Mouse (Mus musculus) B cell, adult 2 months (primary cell): Measurements from ENCODE around the gene Psmb8.

Experiments used
- DNase-seq, 2 experiments: peaks; one replicate each; pipeline ENCODE4 v3.0.0; 2022

Psmb8 gene

DNA sequence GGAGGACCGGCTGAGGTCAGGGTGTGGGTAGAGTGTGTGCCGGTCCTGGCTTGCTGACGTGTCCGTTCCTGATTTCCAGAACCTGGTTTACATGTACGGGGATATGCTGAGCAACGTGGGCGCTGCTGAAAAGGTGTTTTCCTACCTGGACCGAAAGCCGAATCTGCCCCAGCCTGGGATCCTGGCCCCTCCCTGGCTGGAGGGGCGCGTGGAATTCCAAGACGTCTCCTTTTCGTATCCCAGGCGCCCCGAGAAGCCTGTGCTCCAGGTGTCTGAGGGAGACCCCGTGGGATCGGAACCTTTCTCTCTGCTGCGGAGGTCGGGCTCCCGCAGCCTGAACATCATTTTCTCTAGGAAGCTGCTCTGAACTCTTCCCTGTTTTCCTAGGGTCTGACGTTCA is 16.4 kb downstream of the Psmb8 start:
- DNase-seq: no peak

DNA sequence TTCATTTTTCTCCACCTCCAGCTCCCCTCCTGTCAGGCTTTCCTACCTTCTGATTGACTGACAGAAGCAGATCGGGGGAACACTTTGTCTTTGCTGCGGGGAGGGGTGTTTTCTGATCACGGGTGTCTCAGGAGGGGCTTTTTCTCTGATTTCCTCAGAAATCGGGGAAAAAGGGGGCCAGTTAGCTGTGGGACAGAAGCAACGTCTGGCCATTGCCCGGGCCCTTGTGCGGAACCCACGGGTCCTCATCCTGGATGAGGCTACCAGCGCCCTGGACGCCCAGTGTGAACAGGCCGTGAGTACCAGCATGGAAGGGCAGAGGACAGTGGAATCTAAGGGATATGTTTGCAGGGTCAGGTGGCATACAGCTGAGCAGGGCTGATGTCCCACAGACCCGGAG is 17.7 kb downstream of the Psmb8 start:
- DNase-seq: peak in 1 of 2 experiments; percentile 8

DNA sequence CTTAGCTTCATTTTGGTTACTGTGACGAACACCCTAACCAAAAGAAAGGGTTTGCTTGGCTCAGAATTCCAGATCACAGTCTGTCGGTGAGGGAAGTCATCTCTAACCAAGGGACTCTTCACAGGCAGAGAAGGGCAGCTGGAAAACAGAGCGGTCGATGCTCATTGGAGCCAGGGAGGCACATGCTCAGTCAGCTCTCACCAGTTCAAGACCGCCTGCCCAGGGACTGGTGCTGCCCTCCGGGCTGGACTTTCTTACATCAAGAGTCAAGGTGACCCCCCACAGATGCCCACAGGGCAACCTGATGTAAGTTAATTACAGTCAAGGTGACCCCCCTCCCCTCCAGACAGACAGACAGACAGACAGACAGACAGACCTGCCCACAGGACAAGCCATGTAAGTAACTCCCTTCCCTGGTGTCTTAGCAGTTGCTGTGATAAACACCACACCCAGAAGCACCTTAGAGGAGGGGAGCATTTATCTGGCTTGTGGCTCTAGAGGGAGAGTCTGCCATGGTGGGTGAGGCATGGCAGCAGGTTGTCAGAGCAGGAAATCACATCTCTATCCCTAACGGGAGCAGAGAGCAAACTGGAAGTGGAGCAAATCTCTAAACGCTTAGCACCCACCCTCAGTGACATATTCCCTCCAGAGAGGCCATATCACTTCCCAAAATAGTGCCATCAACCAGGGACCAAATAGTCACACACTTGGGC is 19.9 kb downstream of the Psmb8 start:
- peak; percentile 7 for DNase-seq

DNA sequence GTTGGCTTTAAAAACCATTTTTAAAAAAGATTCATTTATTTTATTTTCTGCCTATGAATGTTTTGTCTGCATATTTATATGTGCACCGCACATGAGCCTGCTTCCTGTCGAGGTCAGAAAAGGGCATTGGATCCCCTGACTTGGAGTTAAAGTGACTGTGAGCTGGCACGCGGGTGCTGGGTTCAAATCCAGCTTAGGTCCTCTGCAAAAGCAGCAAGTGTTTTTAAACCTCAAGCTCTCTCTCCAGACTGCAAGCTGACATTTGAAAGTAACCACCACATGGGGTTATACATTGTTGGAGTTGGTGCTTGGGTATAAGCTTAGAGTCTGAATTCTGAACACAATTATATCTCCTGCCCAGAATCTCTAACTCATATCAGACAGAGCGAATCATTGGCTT is 20.5 kb downstream of the Psmb8 start:
- DNase-seq: peak; percentile 0 to 1

DNA sequence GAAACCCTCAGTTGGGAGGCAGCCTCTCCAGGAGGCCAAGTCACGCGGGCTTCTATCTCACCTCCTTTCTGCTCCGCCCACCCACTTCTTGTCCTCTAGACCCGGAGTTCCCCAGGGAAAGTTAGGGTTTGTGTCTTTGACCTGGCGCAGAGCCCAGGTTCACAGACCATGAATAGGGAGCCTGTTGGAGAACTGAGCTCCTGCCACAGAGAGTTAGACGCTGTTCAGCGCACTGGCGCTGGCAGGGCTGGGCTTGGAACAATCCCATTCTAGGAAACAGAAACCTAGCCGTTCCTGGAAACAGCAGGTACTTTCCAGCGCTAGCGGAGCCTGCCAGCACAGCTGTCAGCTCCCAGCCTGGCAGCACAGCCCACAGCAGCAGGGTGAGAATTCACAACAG is 21.2 kb downstream of the Psmb8 start:
- peak; percentile 12 to 16 for DNase-seq

- DNase-seq: peak; percentile 82 to 83
Observed at GRCm38 (mm10) chr17:34219096-34219495, 21.6 kb downstream of the Psmb8 start.

GRCm38 (mm10) chr17:34219801-34220200 is 22.3 kb downstream of the Psmb8 start:
- DNase-seq: peak; percentile 24 to 30

DNA sequence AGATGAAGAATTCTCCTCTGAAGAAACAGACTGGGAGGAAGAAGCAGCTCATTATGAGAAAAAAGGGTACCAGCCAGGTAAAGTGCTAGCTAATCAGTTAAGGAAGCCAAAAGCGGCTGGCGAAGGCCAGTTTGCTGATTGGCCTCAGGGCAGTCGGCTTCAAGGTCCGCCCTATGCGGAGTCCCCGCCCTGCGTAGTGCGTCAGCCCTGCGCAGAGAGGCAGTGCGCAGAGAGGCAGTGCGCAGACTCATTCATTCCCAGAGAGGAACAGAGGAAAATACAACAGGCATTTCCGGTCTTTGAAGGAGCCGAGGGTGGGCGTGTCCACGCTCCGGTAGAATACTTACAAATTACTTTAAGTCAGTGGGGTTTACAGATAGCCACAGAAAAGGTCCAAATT is 22.9 kb downstream of the Psmb8 start:
- peak in 1 of 2 experiments; percentile 0 for DNase-seq

DNA sequence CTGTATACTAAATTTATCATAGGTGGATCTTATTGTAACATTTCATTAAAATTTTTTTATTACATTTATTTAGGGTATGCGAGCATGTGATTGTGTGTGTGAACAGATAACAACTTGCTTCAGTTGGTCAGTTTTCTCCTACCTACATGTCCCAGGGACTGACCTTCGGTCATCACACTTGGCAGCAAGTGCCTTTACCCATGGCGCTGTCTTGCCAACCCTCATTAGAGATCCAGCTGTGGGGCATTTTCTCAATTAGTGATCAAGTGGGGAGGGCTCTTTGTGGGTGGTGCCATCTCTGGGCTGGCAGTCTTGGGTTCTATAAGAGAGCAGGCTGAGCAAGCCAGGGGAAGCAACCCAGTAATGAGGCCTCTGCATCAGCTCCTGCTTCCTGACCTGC is 27.3 kb downstream of the Psmb8 start:
- peak in 1 of 2 experiments; percentile 0 for DNase-seq

DNA sequence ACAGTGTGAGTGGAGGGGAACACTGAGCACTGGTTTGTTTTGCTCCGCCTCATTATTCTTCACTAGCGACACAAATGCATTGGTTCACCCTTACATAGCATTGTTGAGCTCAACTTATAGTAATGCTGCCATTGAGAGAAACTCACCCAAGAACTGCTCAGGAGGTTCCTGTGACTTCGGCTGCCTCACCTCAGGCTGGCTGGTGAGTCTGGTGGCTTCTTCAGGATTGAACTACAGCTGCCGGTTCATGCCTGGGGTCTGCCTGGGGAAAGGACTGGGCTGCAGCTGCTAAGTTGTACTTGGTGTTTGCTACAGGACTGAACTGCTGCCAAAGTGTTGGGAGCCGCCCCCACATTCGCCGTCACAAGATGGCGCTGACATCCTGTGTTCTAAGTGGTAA is 27.9 kb downstream of the Psmb8 start:
- peak in 1 of 2 experiments; percentile 0 for DNase-seq

DNA sequence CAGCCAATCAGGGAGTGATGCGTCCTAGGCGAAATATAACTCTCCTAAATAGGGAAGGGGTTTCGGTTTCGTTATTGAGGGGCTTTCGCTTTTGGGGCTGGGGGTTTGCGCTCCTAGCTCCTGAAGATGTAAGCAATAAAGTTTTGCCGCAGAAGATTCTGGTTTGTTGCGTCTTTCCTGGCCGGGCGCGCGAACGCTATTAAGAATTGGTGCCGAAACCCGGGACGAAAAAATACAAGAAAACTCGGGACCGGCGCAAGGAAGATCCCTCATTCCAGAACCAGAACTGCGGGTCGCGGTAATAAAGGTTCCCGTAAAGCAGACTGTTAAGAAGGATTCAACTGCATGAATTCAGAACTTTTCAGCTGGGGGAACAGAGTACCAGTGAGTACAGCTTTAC is 28.4 kb downstream of the Psmb8 start:
- peak; percentile 0 for DNase-seq

- peak; percentile 2 for DNase-seq
Observed at GRCm38 (mm10) chr17:34230971-34231370, 33.5 kb downstream of the Psmb8 start.

DNA sequence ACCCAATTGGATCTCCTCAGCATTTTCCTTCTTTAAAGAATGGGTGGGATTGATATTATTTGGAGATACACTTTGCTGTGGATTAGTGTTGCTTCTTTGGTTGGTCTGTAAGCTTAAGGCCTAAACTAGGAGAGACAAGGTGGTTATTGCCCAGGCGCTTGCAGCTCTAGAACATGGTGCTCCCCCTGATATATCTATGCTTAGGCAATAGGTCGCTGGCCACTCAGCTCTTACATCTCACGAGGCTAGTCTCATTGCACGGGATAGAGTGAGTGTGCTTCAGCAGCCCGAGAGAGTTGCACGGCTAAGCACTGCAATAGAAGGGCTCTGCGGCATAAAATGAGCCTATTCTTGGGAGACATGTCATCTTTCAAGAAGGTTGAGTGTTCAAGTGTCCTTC is 34.5 kb downstream of the Psmb8 start:
- peak; percentile 0 for DNase-seq

DNA sequence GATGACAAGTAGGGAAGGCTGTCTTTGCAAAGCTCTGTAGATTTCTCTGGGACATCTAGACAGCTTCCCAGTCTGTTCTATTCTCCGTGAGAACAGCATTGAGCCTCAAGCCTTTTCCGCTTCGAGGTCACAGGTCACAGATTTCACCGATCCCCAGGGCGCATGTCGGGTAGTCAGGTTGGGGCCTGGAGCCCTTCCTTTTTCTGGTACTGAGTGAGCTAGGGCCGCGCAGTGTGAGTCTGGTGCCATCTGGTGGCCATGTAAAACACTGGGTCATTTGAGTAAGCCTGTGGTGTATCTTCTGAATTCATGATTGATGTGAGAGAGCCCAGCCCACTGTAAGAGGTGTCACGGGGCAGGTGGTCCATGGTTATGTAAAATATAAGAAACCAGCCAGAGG is 37.4 kb downstream of the Psmb8 start:
- DNase-seq: peak; percentile 91 to 93

- peak; percentile 0 for DNase-seq
Observed at GRCm38 (mm10) chr17:34236691-34237090, 39.2 kb downstream of the Psmb8 start.

DNA sequence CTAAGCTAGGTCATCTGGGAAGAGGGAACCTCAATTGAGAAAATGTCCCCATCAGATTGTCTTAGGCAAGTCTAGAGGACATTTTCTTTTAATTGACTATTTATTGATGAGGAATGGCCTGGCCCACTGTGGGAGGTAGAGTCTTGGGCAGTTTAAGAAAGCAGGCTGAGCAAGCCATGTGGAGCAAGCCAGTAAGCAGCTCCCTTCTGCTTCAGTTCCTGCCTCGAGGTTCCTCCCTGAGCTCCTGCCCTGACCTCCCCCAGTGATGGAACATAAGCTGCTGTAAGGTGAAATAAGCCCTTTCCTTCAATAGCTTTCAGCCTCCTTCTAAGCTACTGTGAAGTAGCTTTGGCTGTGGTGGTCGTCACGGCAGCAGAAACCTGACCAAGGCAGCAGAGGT is 40.2 kb downstream of the Psmb8 start:
- peak; percentile 3 to 6 for DNase-seq

DNA sequence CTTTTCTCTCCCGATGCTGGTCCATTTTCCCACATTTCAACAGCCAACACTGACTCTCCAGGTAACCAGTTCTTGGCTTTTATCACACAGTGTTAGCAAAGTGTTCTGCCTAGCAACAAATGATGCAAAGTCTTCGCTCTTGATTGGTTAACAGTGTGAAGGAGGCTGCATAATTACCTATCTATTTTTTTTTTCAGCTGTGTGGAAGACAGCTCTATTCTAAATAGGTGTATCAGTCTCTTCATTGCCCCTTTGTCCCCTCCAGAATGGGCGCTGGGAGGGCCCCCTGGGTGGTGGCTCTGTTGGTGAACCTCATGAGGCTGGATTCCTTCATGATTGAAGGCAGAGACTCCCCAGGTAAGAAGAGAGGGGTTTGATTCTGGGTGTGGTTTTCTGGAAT is 41.2 kb downstream of the Psmb8 start, which contains the start of gene H2-Ob:
Gene H2-Ob (plus strand): TSS at position 198 of the 400 bp plus-strand sequence.
- peak; percentile 79 to 86 for DNase-seq

GRCm38 (mm10) chr17:34239601-34240041 is 42.1 kb downstream of the Psmb8 start:
- DNase-seq: peak; percentile 70 to 72

- no peak for DNase-seq
Observed at GRCm38 (mm10) chr17:34240366-34240765, 42.8 kb downstream of the Psmb8 start.

- DNase-seq: peak; percentile 6 to 13
Observed at GRCm38 (mm10) chr17:34240916-34241315, 43.4 kb downstream of the Psmb8 start.

- DNase-seq: peak in 1 of 2 experiments; percentile 2
Observed at GRCm38 (mm10) chr17:34244656-34245055, 47.1 kb downstream of the Psmb8 start.

DNA sequence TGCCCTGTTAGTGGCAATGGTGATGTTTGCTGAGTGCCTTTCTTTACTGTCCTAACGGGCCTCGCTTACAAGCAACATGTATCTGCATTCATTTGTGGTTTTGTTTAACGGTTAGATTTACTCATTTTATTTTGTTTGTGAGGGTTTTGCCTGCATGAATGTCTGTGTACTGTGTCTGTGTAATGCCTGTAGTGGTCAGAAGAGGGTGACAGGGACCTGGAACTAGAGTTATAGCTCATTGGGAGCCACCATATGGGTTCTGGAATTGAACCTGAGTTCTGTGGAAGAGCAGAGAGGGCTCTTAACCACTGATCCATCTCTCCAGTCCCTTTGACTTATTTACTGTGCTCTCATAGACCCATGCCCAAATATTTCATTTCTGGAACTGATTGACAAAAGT is 49.5 kb downstream of the Psmb8 start:
- peak; percentile 40 to 42 for DNase-seq

DNA sequence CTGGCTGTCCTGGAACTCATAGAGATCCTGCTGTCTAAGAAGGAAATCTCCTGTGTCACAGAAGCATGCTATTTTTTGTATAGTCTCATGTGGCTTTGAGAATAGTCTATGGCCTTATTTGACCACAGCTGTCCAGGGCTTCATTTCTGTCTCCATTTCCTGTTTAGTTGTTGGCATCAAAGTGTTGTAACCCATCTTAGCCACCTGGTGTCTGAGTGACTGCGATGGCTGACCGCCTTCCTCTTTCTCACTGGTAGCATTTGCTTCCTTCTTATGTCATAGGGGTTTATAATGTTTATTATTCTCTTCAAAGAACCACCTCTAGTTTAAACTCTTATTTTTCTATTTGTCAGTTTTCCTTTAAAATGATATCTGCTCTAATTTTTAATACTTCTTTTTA is 51.2 kb downstream of the Psmb8 start:
- peak; percentile 53 to 55 for DNase-seq

GRCm38 (mm10) chr17:34249361-34249760 is 51.8 kb downstream of the Psmb8 start:
- peak in 1 of 2 experiments; percentile 1 for DNase-seq

GRCm38 (mm10) chr17:34249878-34250277 is 52.4 kb downstream of the Psmb8 start:
- DNase-seq: peak; percentile 70 to 75
